Mouse (Mus musculus): ENCODE measurements around the gene Gm15013. TPM values are rescaled to one million over a fixed set of nuclear protein-coding genes. Genes with fewer than 3 reads are reported as not detected.
"Not testable (repeated sequence)": the region's sequence is repeated elsewhere in the genome, so short reads cannot be mapped to it uniquely, and the experiment has no call there.

Gm15013 gene
- total RNA-seq (2021) = not detected in 2 replicates
- long read RNA-seq = 0 reads

DNA sequence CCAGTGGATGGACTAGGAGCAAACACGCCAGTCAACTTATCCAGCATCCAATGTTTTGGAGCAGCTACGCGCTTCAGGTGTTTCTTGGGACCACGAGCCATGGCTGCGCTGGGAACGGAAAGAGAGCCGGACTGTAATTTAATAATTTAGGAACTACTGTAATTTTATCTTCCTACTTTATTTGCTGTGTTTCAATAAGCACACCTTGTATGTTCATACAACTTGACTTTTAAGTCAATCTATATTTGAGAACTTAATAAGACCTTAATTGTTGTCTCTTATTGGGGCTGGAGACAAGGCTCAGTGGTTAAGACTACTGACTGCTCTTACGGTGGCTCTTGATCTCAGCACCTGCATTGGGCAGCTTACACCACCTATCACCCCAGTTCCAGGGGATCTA lies at the start of gene Gm15013:
Gene Gm15013, minus strand, starts transcription at position 101 of the 400 bp plus-strand sequence.
- no peak for DNase-seq

- DNase-seq = peak; percentile 24
Observed at GRCm38 (mm10) chrX:139762546-139762945, 48.3 kb upstream of the Gm15013 start.

GRCm38 (mm10) chrX:139758634-139759033 lies 44.4 kb upstream of the Gm15013 start:
- DNase-seq = not testable (repeated sequence)

- peak; percentile 56 for DNase-seq
Observed at GRCm38 (mm10) chrX:139751855-139752254, 37.6 kb upstream of the Gm15013 start.

GRCm38 (mm10) chrX:139737066-139737465 lies 22.8 kb upstream of the Gm15013 start:
- DNase-seq = no peak

- no peak for DNase-seq
Observed at GRCm38 (mm10) chrX:139730541-139730940, 16.3 kb upstream of the Gm15013 start.

- no peak for DNase-seq
Observed at GRCm38 (mm10) chrX:139722350-139722749, 8.1 kb upstream of the Gm15013 start.

GRCm38 (mm10) chrX:139684775-139685695 lies 29.2 kb downstream of the Gm15013 start, which contains the start of gene Tbc1d8b:
Tbc1d8b (plus strand) TSS chrX:139684996.
- DNase-seq = peak; percentile 74

GRCm38 (mm10) chrX:139684410-139684774 lies 29.9 kb downstream of the Gm15013 start:
- no peak for DNase-seq

- DNase-seq = no peak
Observed at GRCm38 (mm10) chrX:139665829-139666228, 48.5 kb downstream of the Gm15013 start.

Other genes with a start within 250 kb of the Gm15013 start
- gene D330045A20Rik, start 234.1 kb downstream of the Gm15013 start, total RNA-seq (2021) = 0.57 and 0.73 TPM in 2 replicates
- 44.1 and 48.8 TPM in 2 replicates for gene Rnf128, start 151.2 kb downstream of the Gm15013 start, total RNA-seq (2021)
- 7.8 and 8.2 TPM in 2 replicates for gene Tbc1d8b, start 29.5 kb downstream of the Gm15013 start, total RNA-seq (2021)
- gene Ripply1, start 67.9 kb upstream of the Gm15013 start, total RNA-seq (2021) = not detected in 2 replicates
- gene Cldn2, start 86.3 kb upstream of the Gm15013 start, total RNA-seq (2021) = 0.29 TPM in 1 of 2 replicates, not detected in the other
- 4.8 and 6.5 TPM in 2 replicates for gene Morc4, start 157.2 kb upstream of the Gm15013 start, total RNA-seq (2021)

Measured in adrenal gland, postnatal 25 days (tissue).